Mouse (Mus musculus) liver, embryonic 14.5 days (tissue): ENCODE data around the gene Spop. TPM values are rescaled to one million over a fixed set of nuclear protein-coding genes. Genes with fewer than 3 reads are reported as not detected.

Experiments used
- ATAC-seq: fragments of 200-750 bp; cut with Nextera tagmentation; 2 replicates; pipeline ENCODE4 v1.8.0; 2017; ENCODE audit warnings: moderate number of reproducible peaks, mild to moderate bottlenecking, moderate library complexity; ENCODE audit not compliant: insufficient read depth
- DNase-seq, 3 experiments: peaks; one replicate each; pipeline ENCODE4 v3.0.0-alpha.2; 2012 to 2013; ENCODE audit warnings: low read depth in 3 of 3, low spot score in 3 of 3
- H3K27ac ChIP-seq: fragments of 300-500 bp; sonication (generic); 2 replicates; pipeline ENCODE4 v1.5.1; 2014; ENCODE audit warnings: moderate library complexity, mild to moderate bottlenecking, control low read depth, inconsistent platforms
- H3K27me3 ChIP-seq: fragments of 300-500 bp; sonication (generic); 2 replicates; pipeline ENCODE4 v1.6.1; 2014; ENCODE audit warnings: mild to moderate bottlenecking, low read length, moderate library complexity; ENCODE audit not compliant: control insufficient read depth, insufficient read depth
- H3K36me3 ChIP-seq: fragments of 300-500 bp; sonication (generic); replicated peaks from 2 replicates; pipeline ENCODE4 v1.6.1; 2014; ENCODE audit warnings: low read depth; ENCODE audit not compliant: control insufficient read depth, insufficient read depth
- H3K4me1 ChIP-seq, 2 experiments: fragments of 200-500 bp in 1 of 2; fragments of 300-500 bp in 1 of 2; sonication (generic) in 1 of 2; replicated peaks; 2 replicates each; pipeline ENCODE4 v1.6.1; 2012 to 2014; ENCODE audit warnings: antibody characterized with exemption in 1 of 2, inconsistent platforms in 1 of 2, low read length in 1 of 2; ENCODE audit not compliant: control insufficient read depth in 2 of 2, insufficient read depth in 2 of 2
- H3K4me2 ChIP-seq: fragments of 300-500 bp; sonication (generic); 2 replicates; pipeline ENCODE4 v1.6.1; 2014; ENCODE audit warnings: low read depth, mild to moderate bottlenecking, control low read depth, moderate library complexity
- H3K4me3 ChIP-seq, 2 experiments: fragments of 200-500 bp in 1 of 2; fragments of 300-500 bp in 1 of 2; sonication (generic) in 1 of 2; 2 replicates each; pipeline ENCODE4 v1.5.1; 2012 to 2014; ENCODE audit warnings: low read depth in 2 of 2, low read length in 2 of 2, mild to moderate bottlenecking in 2 of 2, control low read depth in 1 of 2, inconsistent platforms in 1 of 2, moderate library complexity in 1 of 2; ENCODE audit not compliant: insufficient read depth in 1 of 2
- H3K9ac ChIP-seq: fragments of 300-500 bp; sonication (generic); replicated peaks from 2 replicates; pipeline ENCODE4 v1.6.1; 2014; ENCODE audit warnings: mild to moderate bottlenecking, control low read depth, moderate library complexity
- H3K9me3 ChIP-seq: fragments of 300-500 bp; sonication (generic); 2 replicates; pipeline ENCODE4 v1.6.1; 2016; ENCODE audit warnings: low read length, mixed read lengths; ENCODE audit not compliant: control insufficient read depth
- CTCF ChIP-seq: IDR thresholded peaks from 2 replicates; pipeline ENCODE4 v1.5.1; 2016; ENCODE audit warnings: antibody characterized with exemption, low read depth, control low read depth
- EP300 ChIP-seq: IDR thresholded peaks from 2 replicates; pipeline ENCODE4 v1.6.1; 2016; ENCODE audit warnings: antibody characterized with exemption, low read depth
- WGBS: fragments of 180-500 bp; shearing (Covaris S2); extraction: QIAGEN DNeasy Blood & Tissue Kit; methylation state at CpG from one replicate; pipeline ENCODE4 v1.1.7; 2014; ENCODE audit not compliant: insufficient replicate concordance; 5-methylcytosine and 5-hydroxymethylcytosine counted together
- polyA plus RNA-seq, 2 experiments: library from polyadenylated mRNA; depleted of rRNA in 1 of 2; stranded (reverse) in 1 of 2; unstranded in 1 of 2; fragments of >200 nt; fragmentation: Nextera tagmentation in 1 of 2; extraction: Ambion mirVana in 1 of 2; gene quantifications; 2 replicates each; pipeline versions ENCODE4 v1.2.1 to v1.2.3; 2012 to 2014

The Spop gene
- polyA plus RNA-seq, 2 experiments, result 22.0 to 31.8 TPM

GRCm38 (mm10) chr11:95479458-95479857, 65.6 kb downstream of the Spop start:
- Histone ChIP-seq H3K27me3 (no peaks in the 10 kb centered on the region), H3K9ac (no peak overlapping the region), H3K9me3 (no peaks in the 10 kb centered on the region), H3K4me3 (no peak overlapping the region), H3K4me2 (no peak overlapping the region), H3K36me3 (peaks cover 18% of the 10 kb centered on the region), H3K27ac (no peak overlapping the region), H3K4me1 (no peaks in the 10 kb centered on the region)
- WGBS, result 82% methylated on average over 4 of the region's 4 CpGs
- ATAC-seq, result no peak
- TF ChIP-seq EP300 (no peak), CTCF (0 out of 2 replicates have a peak, but pooled peaks have one; percentile 16)
- no peak for DNase-seq

- Histone ChIP-seq H3K36me3 (peaks cover 25% of the 10 kb centered on the region), H3K9ac (no peak overlapping the region), H3K9me3 (no peaks in the 10 kb centered on the region), H3K4me3 (no peak overlapping the region), H3K27ac (no peak overlapping the region), H3K27me3 (no peaks in the 10 kb centered on the region), H3K4me1 (no peaks in the 10 kb centered on the region), H3K4me2 (no peak overlapping the region)
- TF ChIP-seq EP300, result no peak
- no peak for TF ChIP-seq CTCF
- ATAC-seq, result no peak
- no peak for DNase-seq
- whole genome bisulfite sequencing, result 85% methylated on average over 4 of the region's 4 CpGs
These were observed 66.8 kb downstream of the Spop start for GRCm38 (mm10) chr11:95480662-95481061.

DNA sequence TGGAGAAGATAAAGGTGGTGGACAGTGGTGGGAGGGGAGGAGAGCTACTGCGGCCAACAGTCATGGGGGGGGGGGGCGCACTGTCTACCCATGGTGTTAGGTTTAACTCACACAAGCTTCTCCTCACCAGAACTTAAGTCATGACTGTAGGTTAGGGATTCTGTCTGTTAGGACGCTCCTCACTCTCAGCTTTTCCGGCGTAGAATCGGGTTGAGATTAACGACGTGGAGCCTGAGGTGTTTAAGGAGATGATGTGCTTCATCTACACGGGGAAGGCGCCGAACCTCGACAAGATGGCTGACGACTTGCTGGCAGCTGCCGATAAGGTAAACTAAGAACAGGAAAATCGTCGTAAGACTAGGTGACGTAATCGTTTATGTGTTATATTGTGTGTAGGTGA, 71.8 kb downstream of the Spop start:
- Histone ChIP-seq H3K27ac (no peak overlapping the region), H3K27me3 (no peaks in the 10 kb centered on the region), H3K4me1 (no peaks in the 10 kb centered on the region), H3K9ac (no peak overlapping the region), H3K36me3 (peaks cover 24% of the 10 kb centered on the region), H3K4me2 (no peak overlapping the region), H3K9me3 (no peaks in the 10 kb centered on the region), H3K4me3 (no peak overlapping the region)
- DNase-seq, result no peak
- ATAC-seq, result no peak
- no peak for TF ChIP-seq CTCF
- no peak for TF ChIP-seq EP300
- WGBS, result 90% methylated on average over 18 of the region's 18 CpGs

DNA sequence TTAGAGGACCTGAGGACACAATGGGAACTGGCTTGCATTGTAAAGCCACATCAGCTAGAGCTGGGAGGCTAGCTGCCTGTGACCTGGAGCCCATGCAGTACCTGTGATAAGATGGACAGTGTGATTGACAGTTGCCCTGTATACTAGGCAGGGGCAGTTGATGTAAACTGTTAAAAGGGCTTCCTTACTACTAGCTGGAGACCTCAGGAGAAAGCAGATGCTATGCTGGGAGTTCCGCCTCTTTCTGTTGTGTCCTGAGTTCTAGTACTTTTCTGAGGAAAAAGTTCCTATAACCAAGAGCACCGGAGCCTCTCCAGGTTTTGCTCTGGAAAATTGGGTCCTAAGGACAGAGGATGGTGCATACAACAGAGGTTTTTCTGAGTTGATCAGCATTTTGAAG, 73.4 kb downstream of the Spop start:
- WGBS, result 86% methylated on average over 2 of the region's 2 CpGs
- ATAC-seq, result no peak
- Histone ChIP-seq H3K27ac (no peak overlapping the region), H3K4me2 (no peak overlapping the region), H3K36me3 (peaks cover 34% of the 10 kb centered on the region), H3K4me3 (no peak overlapping the region), H3K9me3 (no peaks in the 10 kb centered on the region), H3K4me1 (no peaks in the 10 kb centered on the region), H3K9ac (no peak overlapping the region), H3K27me3 (no peaks in the 10 kb centered on the region)
- no peak for DNase-seq
- no peak for TF ChIP-seq EP300
- TF ChIP-seq CTCF, result no peak

GRCm38 (mm10) chr11:95490104-95490503, 76.2 kb downstream of the Spop start:
- Histone ChIP-seq H3K9ac (no peak overlapping the region), H3K36me3 (peaks cover 25% of the 10 kb centered on the region), H3K4me3 (no peak overlapping the region), H3K27me3 (no peaks in the 10 kb centered on the region), H3K9me3 (no peaks in the 10 kb centered on the region), H3K4me2 (no peak overlapping the region), H3K27ac (no peak overlapping the region), H3K4me1 (no peaks in the 10 kb centered on the region)
- WGBS, result 76% methylated on average over 14 of the region's 14 CpGs
- no peak for DNase-seq
- no peak for TF ChIP-seq CTCF
- TF ChIP-seq EP300, result no peak
- no peak for ATAC-seq

- ATAC-seq, result no peak
- H3K4me2 ChIP-seq, result no peak overlapping the region
- H3K4me1 ChIP-seq, result no peaks in the 10 kb centered on the region
- no peak overlapping the region for H3K9ac ChIP-seq
- no peaks in the 10 kb centered on the region for H3K9me3 ChIP-seq
- 83% methylated on average over 4 of the region's 4 CpGs for WGBS
- no peaks in the 10 kb centered on the region for H3K27me3 ChIP-seq
- H3K36me3 ChIP-seq, result peaks cover 17% of the 10 kb centered on the region
- H3K27ac ChIP-seq, result no peak overlapping the region
- DNase-seq, result no peak
- no peak overlapping the region for H3K4me3 ChIP-seq
- TF ChIP-seq EP300 (no peak), CTCF (no peak)
These were observed 78.4 kb downstream of the Spop start for GRCm38 (mm10) chr11:95492256-95492655.
